Mouse (Mus musculus) liver, embryonic 13.5 days (tissue): ENCODE data around the gene Bud23. TPM values are rescaled to one million over a fixed set of nuclear protein-coding genes. Genes with fewer than 3 reads are reported as not detected.
"Not testable (repeated sequence)": the region's sequence is repeated elsewhere in the genome, so short reads cannot be mapped to it uniquely, and the experiment has no call there.

ENCODE experiments used
- ATAC-seq: fragments of 200-750 bp; cut with Nextera tagmentation; 2 replicates; pipeline ENCODE4 v1.8.0; 2017; ENCODE audit warnings: low read depth, mild to moderate bottlenecking, moderate number of reproducible peaks, moderate library complexity
- DNase-seq: peaks from one replicate; pipeline ENCODE4 v3.0.0; 2022
- H3K27ac ChIP-seq: fragments of 300-500 bp; sonication (generic); 2 replicates; pipeline ENCODE4 v1.5.1; 2015; ENCODE audit warnings: moderate library complexity, mild to moderate bottlenecking, inconsistent platforms
- H3K27me3 ChIP-seq: fragments of 300-500 bp; sonication (generic); 2 replicates; pipeline ENCODE4 v1.6.1; 2015; ENCODE audit warnings: mild to moderate bottlenecking, inconsistent platforms
- H3K36me3 ChIP-seq: fragments of 300-500 bp; sonication (generic); 2 replicates; pipeline ENCODE4 v1.6.1; 2015; ENCODE audit warnings: mild to moderate bottlenecking, inconsistent platforms
- H3K4me1 ChIP-seq: fragments of 300-500 bp; sonication (generic); replicated peaks from 2 replicates; pipeline ENCODE4 v1.6.1; 2015; ENCODE audit warnings: inconsistent platforms
- H3K4me2 ChIP-seq: fragments of 300-500 bp; sonication (generic); 2 replicates; pipeline ENCODE4 v1.6.1; 2015; ENCODE audit warnings: inconsistent platforms, mild to moderate bottlenecking, moderate library complexity
- H3K4me3 ChIP-seq: fragments of 300-500 bp; sonication (generic); replicated peaks from 2 replicates; pipeline ENCODE4 v1.5.1; 2015; ENCODE audit warnings: mild to moderate bottlenecking, inconsistent platforms
- H3K9ac ChIP-seq: fragments of 300-500 bp; sonication (generic); 2 replicates; pipeline ENCODE4 v1.6.1; 2015; ENCODE audit warnings: mild to moderate bottlenecking, inconsistent platforms
- H3K9me3 ChIP-seq: fragments of 300-500 bp; sonication (generic); replicated peaks from 2 replicates; pipeline ENCODE4 v1.6.1; 2016; ENCODE audit warnings: inconsistent platforms
- WGBS: fragments of 180-500 bp; shearing (Covaris S2); methylation state at CpG from one replicate; pipeline ENCODE4 v1.1.7; 2015; ENCODE audit not compliant: insufficient replicate concordance; 5-methylcytosine and 5-hydroxymethylcytosine counted together
- polyA plus RNA-seq: library from polyadenylated mRNA; unstranded; fragments of >200 nt; fragmentation: Nextera tagmentation; extraction: Ambion mirVana; gene quantifications from 2 replicates; pipeline ENCODE4 v1.2.1, GENCODE M21; 2015

Gene Bud23
- 82.4 and 92.4 TPM in 2 replicates for polyA plus RNA-seq

GRCm38 (mm10) chr5:135064909-135065446 lies at the start of gene Bud23:
Gene Bud23 (minus strand): TSS chr5:135064959.
- Histone ChIP-seq H3K27ac (peak within 1 kb of the TSS; percentile 70), H3K36me3 (peaks cover 39% of the 10 kb centered on the region), H3K4me3 (peak within 1 kb of the TSS; percentile 92), H3K4me2 (peak within 1 kb of the TSS; percentile 95), H3K9ac (peak within 1 kb of the TSS; percentile 88), H3K4me1 (peaks cover 29% of the 10 kb centered on the region)
- not testable (repeated sequence) for H3K27me3 ChIP-seq, ATAC-seq, DNase-seq, H3K9me3 ChIP-seq
- 59% methylated on average over 9 of the region's 9 CpGs for WGBS

DNA sequence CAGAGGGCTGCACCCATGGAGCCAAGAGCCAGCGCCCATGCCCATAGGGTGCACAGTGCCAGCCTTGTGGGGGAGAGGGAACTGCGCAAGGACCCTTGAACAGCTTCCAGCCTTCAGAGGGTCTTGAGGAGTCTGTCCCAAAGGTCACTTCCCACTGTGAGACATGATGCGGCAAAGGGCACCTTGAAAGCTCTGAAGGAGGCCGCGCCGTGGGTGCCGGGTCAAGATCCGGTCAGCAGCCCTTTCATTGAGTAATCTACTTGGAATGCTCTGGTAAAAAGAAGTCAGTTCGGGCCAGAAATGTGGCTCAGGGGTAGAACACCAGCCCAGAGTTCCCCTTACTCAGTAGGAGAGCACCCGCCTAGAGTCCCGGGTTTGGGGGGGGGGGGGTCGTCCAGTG lies 49.0 kb upstream of the Bud23 start:
- 77% methylated on average over 12 of the region's 12 CpGs for WGBS
- DNase-seq, result no peak

GRCm38 (mm10) chr5:135109976-135110375 lies 45.2 kb upstream of the Bud23 start:
- 43% methylated on average over 6 of the region's 6 CpGs for WGBS
- Histone ChIP-seq H3K36me3 (0 out of 2 replicates have a peak, but pooled peaks cover 3% of the 10 kb centered on the region), H3K27me3 (peaks cover 55% of the 10 kb centered on the region), H3K9ac (no peak overlapping the region), H3K27ac (no peak overlapping the region), H3K9me3 (no peaks in the 10 kb centered on the region), H3K4me2 (no peak overlapping the region), H3K4me3 (no peak overlapping the region), H3K4me1 (peaks cover 16% of the 10 kb centered on the region)
- no peak for DNase-seq
- ATAC-seq, result no peak

More for the DNA sequence above, 49.0 kb upstream of the Bud23 start:
- no peak for ATAC-seq
- Histone ChIP-seq H3K4me1 (peaks cover 8% of the 10 kb centered on the region), H3K9me3 (no peaks in the 10 kb centered on the region), H3K9ac (no peak overlapping the region), H3K36me3 (peaks cover 7% of the 10 kb centered on the region; the same call in 1 of the 2 replicates), H3K4me3 (no peak overlapping the region), H3K27ac (no peak overlapping the region), H3K27me3 (peaks cover 19% of the 10 kb centered on the region), H3K4me2 (no peak overlapping the region)

GRCm38 (mm10) chr5:135109426-135109825 lies 44.7 kb upstream of the Bud23 start:
- Histone ChIP-seq H3K27ac (no peak overlapping the region), H3K4me1 (peaks cover 16% of the 10 kb centered on the region), H3K36me3 (0 out of 2 replicates have a peak, but pooled peaks cover 3% of the 10 kb centered on the region), H3K9ac (no peak overlapping the region), H3K4me3 (no peak overlapping the region), H3K27me3 (peaks cover 60% of the 10 kb centered on the region), H3K9me3 (no peaks in the 10 kb centered on the region), H3K4me2 (peak overlapping the region; percentile 45; the same call in 1 of the 2 replicates)
- WGBS, result 73% methylated on average over 3 of the region's 3 CpGs
- DNase-seq (no peak), ATAC-seq (no peak)

DNA sequence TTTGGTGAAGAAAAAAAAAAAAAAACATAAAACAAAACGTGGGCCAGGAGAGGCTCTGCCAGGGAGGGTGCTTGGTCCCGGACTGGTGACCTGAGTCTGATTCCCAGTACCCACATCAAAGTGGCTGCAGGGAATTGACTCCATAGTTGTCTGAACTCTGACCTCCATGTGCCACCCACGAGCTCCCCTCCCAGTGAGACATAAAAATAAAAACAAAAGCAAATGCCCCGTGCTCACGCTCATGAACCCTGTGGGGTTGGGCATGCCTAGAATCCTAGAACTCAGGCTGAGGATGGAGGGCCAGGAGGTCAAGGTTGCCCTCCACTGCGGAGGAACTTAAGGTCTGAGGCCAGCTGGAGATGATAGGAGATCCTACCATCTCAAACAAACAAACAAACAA lies 44.3 kb upstream of the Bud23 start:
- Histone ChIP-seq H3K4me1 (peaks cover 16% of the 10 kb centered on the region), H3K4me2 (peak overlapping the region; percentile 45; the same call in 1 of the 2 replicates), H3K27me3 (peaks cover 61% of the 10 kb centered on the region), H3K27ac (no peak overlapping the region), H3K9me3 (no peaks in the 10 kb centered on the region), H3K9ac (no peak overlapping the region), H3K36me3 (0 out of 2 replicates have a peak, but pooled peaks cover 3% of the 10 kb centered on the region), H3K4me3 (peak overlapping the region; percentile 21; the same call in 1 of the 2 replicates)
- WGBS, result 45% methylated on average over 6 of the region's 6 CpGs
- ATAC-seq (no peak), DNase-seq (no peak)

DNA sequence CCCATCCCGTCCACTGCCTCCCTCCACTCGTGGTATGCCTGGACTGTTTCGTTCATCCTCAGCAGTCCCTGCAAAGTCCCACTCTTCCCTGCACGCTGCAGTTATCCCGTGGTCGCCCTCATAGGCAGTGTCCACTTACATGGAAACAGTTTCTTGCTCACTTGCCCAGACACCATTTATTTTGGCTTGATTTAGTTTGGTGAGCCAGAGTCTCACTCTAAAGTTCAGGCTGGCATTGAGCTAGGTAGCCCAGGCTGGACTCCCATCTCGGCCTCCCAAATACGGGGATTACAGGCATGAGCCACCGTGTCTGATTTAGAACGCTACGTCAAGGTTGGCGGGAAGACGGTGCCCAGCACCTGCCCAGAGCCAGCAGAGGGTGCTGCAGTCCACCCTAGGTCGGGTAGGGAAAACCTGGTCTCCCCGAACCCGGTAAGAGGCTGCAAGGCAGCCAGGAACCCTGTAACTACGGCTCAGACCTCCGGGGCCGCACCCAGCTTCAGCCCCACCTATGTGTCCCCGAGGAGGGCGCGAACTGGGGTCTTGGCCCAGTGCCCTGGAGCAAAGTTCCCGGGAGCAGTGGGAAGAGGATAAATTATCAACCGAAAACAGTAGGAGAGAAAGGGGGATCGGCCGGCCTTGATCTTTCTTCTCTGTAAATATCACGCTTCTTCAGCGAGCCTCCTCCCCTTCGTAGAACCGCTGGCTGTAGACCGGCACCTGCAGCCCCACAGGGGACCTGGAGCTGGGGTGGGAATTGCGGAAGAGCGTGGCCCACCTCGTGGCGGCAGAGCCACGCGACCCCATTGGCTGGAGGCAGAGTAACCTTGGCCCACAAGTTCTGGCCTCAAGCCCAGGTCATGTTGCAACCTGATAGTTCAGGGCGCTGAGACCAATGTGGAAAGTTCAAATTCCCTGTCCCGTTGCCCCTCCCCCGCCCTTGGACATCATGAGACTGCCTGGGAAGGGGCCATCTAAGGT lies 43.1 kb upstream of the Bud23 start:
- ATAC-seq, result peak; percentile 56
- Histone ChIP-seq H3K27ac (peak overlapping the region; percentile 59), H3K9me3 (no peaks in the 10 kb centered on the region), H3K4me1 (peaks cover 16% of the 10 kb centered on the region), H3K36me3 (0 out of 2 replicates have a peak, but pooled peaks cover 3% of the 10 kb centered on the region), H3K4me3 (peak overlapping the region; percentile 59), H3K9ac (peak overlapping the region; percentile 52), H3K4me2 (peak overlapping the region; percentile 70), H3K27me3 (peaks cover 65% of the 10 kb centered on the region)
- 12% methylated on average over 40 of the region's 40 CpGs for WGBS
- peak; percentile 25 for DNase-seq

- Histone ChIP-seq H3K27me3 (peaks cover 65% of the 10 kb centered on the region), H3K36me3 (0 out of 2 replicates have a peak, but pooled peaks cover 2% of the 10 kb centered on the region), H3K27ac (peak overlapping the region; percentile 59), H3K4me2 (peak overlapping the region; percentile 70), H3K4me3 (peak overlapping the region; percentile 59), H3K9ac (peak overlapping the region; percentile 52), H3K9me3 (no peaks in the 10 kb centered on the region), H3K4me1 (peaks cover 16% of the 10 kb centered on the region)
- DNase-seq (peak; percentile 66), ATAC-seq (peak; percentile 69)
- WGBS, result under 1% methylated on average over 46 of the region's 48 CpGs
Observed at GRCm38 (mm10) chr5:135106758-135107256, 42.0 kb upstream of the Bud23 start.

DNA sequence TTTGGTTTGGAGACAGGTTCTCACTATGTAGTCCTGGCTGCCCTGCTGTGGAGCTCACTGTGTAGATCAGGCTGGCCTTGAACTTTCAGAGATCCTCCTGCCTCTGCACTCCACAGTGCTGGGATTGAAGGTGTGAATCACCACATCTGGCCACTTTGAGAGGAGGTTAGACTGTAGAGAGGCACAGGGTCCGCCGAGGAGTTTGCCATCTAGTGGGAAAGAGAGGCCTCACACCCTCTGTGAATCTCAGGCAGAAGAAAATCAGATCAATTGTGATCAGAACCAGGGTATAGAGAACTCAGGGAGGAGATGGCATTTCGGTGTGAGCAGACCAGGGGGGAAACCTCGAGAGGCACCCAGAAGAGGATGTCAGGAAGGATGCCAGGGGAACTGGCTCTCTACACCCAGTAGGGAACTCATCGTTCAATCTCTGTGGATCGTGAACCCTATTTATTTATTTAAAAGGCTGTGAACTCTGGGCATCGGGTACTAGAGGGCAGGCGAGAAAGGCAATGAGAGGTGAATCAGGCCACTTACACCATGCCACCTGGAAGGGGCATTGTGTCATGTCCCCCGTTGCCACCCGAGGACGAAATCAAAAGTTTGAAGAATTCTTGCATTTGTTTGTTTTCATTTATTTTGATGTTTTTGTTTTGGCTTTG lies 39.4 kb upstream of the Bud23 start:
- Histone ChIP-seq H3K9ac (no peak overlapping the region), H3K4me3 (no peak overlapping the region), H3K27me3 (peaks cover 52% of the 10 kb centered on the region), H3K9me3 (no peaks in the 10 kb centered on the region), H3K4me2 (no peak overlapping the region), H3K4me1 (peaks cover 16% of the 10 kb centered on the region), H3K27ac (no peak overlapping the region), H3K36me3 (no peaks in the 10 kb centered on the region)
- no peak for DNase-seq
- ATAC-seq, result no peak
- 52% methylated on average over 11 of the region's 11 CpGs for WGBS

GRCm38 (mm10) chr5:135100981-135101380 lies 36.2 kb upstream of the Bud23 start:
- DNase-seq, result no peak
- 38% methylated on average over 1 of the region's 1 CpGs for WGBS
- H3K4me2 ChIP-seq, result no peak overlapping the region
- no peaks in the 10 kb centered on the region for H3K36me3 ChIP-seq
- no peaks in the 10 kb centered on the region for H3K4me1 ChIP-seq
- H3K9ac ChIP-seq, result no peak overlapping the region
- peaks cover 29% of the 10 kb centered on the region for H3K27me3 ChIP-seq
- no peak for ATAC-seq
- no peak overlapping the region for H3K4me3 ChIP-seq
- no peaks in the 10 kb centered on the region for H3K9me3 ChIP-seq
- H3K27ac ChIP-seq, result no peak overlapping the region

DNA sequence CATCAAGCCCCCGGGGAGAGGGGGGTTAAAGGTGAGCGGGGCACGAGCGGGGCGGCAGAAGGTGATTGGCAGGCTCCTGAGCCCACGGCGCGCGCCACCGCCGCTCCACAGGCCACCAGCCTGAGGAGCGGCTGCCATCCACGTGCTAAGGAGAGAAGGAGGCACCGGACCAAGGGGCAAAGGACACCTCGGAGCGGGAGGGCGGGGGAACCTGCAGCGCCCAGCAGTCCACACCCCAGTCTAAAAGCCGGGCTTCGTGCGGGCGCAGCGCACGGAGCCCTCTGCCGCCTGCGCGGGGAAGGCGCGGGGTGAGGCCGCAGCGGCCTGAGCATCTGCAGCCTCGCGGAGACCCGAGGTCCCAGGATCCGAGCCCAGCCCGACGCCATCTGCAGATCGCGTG lies 24.9 kb upstream of the Bud23 start, which contains the start of gene Mlxipl:
Mlxipl (plus strand) TSS at position 238 of the 400 bp plus-strand sequence.
- WGBS, result 6% methylated on average over 38 of the region's 39 CpGs
- no peaks in the 10 kb centered on the region for H3K9me3 ChIP-seq
- H3K36me3 ChIP-seq, result no peaks in the 10 kb centered on the region
- H3K4me2 ChIP-seq, result peak within 1 kb of the TSS; percentile 27; the same call in 1 of the 2 replicates
- H3K27me3 ChIP-seq, result peaks cover 78% of the 10 kb centered on the region
- no peak within 1 kb of the TSS for H3K9ac ChIP-seq
- 0 out of 2 replicates have a peak, but pooled peaks cover 4% of the 10 kb centered on the region for H3K4me1 ChIP-seq
- peak within 1 kb of the TSS; percentile 7; the same call in 1 of the 2 replicates for H3K4me3 ChIP-seq
- no peak for DNase-seq
- no peak for ATAC-seq
- no peak within 1 kb of the TSS for H3K27ac ChIP-seq
